Mouse (Mus musculus) embryonic facial prominence, embryonic 11.5 days (tissue): ENCODE measurements around the gene Ankrd55. TPM values are rescaled to one million over a fixed set of nuclear protein-coding genes. Genes with fewer than 3 reads are reported as not detected.

ENCODE experiments used
- ATAC-seq: fragments of 200-750 bp; cut with Nextera tagmentation; replicated peaks from 2 replicates; pipeline ENCODE4 v1.8.0; 2017; ENCODE audit warnings: low read depth; ENCODE audit not compliant: insufficient number of reproducible peaks, low FRiP score, low TSS enrichment
- DNase-seq: peaks from one replicate; pipeline ENCODE4 v3.0.0-alpha.2; 2015; ENCODE audit warnings: low spot score
- H3K27ac ChIP-seq: fragments of 300-500 bp; sonication (generic); replicated peaks from 2 replicates; pipeline ENCODE4 v1.5.1; 2014; ENCODE audit warnings: mild to moderate bottlenecking, low read depth, low read length, control low read depth
- H3K27me3 ChIP-seq: fragments of 300-500 bp; sonication (generic); 2 replicates; pipeline ENCODE4 v1.6.1; 2014; ENCODE audit warnings: mild to moderate bottlenecking, low read length, moderate library complexity, mixed read lengths; ENCODE audit not compliant: control insufficient read depth, insufficient read depth
- H3K36me3 ChIP-seq: fragments of 300-500 bp; sonication (generic); replicated peaks from 2 replicates; pipeline ENCODE4 v1.6.1; 2014; ENCODE audit warnings: low read depth, mild to moderate bottlenecking, low read length, moderate library complexity, mixed read lengths; ENCODE audit not compliant: control insufficient read depth, insufficient read depth
- H3K4me1 ChIP-seq: fragments of 300-500 bp; sonication (generic); 2 replicates; pipeline ENCODE4 v1.6.1; 2014; ENCODE audit warnings: low read length, mixed read lengths; ENCODE audit not compliant: control insufficient read depth, insufficient read depth
- H3K4me2 ChIP-seq: fragments of 300-500 bp; sonication (generic); 2 replicates; pipeline ENCODE4 v1.6.1; 2014; ENCODE audit warnings: low read depth, mild to moderate bottlenecking, control low read depth, low read length, moderate library complexity
- H3K4me3 ChIP-seq: fragments of 300-500 bp; sonication (generic); 2 replicates; pipeline ENCODE4 v1.5.1; 2014; ENCODE audit warnings: low read depth, low read length, control low read depth
- H3K9ac ChIP-seq: fragments of 300-500 bp; sonication (generic); replicated peaks from 2 replicates; pipeline ENCODE4 v1.6.1; 2014; ENCODE audit warnings: mild to moderate bottlenecking, control low read depth, low read length
- H3K9me3 ChIP-seq: fragments of 300-500 bp; sonication (generic); replicated peaks from 2 replicates; pipeline ENCODE4 v1.6.1; 2016; ENCODE audit warnings: mild to moderate bottlenecking, low read length, inconsistent platforms, mixed read lengths; ENCODE audit not compliant: control insufficient read depth
- WGBS: fragments of 180-500 bp; shearing (Covaris S2); extraction: QIAGEN DNeasy Blood & Tissue Kit; methylation state at CpG from one replicate; pipeline ENCODE4 v1.1.7; 2014; 5-methylcytosine and 5-hydroxymethylcytosine counted together
- polyA plus RNA-seq: library from polyadenylated mRNA; unstranded; fragments of >200 nt; fragmentation: Nextera tagmentation; extraction: Ambion mirVana; gene quantifications from 2 replicates; pipeline ENCODE4 v1.2.1, GENCODE M21; 2014

Ankrd55 gene
- polyA plus RNA-seq, 1 experiment from 2014 or later, result 1.1 TPM

DNA sequence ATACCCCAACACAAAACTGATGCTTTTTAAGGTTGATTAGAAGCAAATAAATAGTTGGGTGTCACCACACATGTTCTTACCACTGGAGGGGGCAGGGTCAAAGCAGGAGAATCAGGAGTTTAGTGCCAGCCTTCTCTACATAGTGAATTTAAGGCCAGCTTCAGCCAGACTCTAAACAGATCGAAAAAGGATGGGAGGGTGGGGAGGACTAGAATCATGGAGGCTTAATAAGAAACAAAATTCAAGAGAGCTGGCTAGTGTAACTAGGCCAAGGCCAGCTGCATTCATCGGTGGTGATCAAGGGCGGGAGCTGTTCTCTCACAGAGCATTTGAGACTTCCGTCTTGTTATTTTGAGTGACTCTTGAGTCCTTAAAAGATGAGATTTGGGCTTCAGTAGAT is 83.5 kb downstream of the Ankrd55 start:
- DNase-seq (no peak), ATAC-seq (no peak)
- H3K4me3 ChIP-seq, result no peak overlapping the region
- H3K27ac ChIP-seq, result no peak overlapping the region
- no peak overlapping the region for H3K9ac ChIP-seq
- H3K4me2 ChIP-seq, result no peak overlapping the region
- no peaks in the 10 kb centered on the region for H3K36me3 ChIP-seq
- WGBS, result 93% methylated on average over 4 of the region's 4 CpGs
- no peaks in the 10 kb centered on the region for H3K4me1 ChIP-seq
- no peaks in the 10 kb centered on the region for H3K9me3 ChIP-seq
- H3K27me3 ChIP-seq, result no peaks in the 10 kb centered on the region

DNA sequence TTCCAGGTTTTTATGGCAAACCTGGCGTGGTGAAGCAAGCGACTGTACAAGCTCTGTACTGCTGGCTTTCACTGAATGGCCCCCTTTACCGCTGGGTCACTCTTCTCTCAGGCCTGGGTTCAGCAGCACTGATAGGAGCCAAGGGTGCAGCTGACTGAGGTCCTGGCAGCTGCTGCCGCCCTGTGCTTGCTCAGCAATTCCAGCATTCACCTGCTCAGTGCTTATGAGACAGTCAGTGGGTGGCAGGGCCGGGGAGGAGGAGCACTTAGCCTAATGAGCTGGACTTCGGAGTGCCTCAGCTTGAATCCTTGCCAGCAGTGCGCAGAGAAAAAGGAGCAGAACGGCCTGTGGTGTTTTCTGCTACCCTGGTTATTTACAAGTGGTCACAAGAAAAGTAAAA is 87.5 kb downstream of the Ankrd55 start:
- 47% methylated on average over 8 of the region's 8 CpGs for WGBS

DNA sequence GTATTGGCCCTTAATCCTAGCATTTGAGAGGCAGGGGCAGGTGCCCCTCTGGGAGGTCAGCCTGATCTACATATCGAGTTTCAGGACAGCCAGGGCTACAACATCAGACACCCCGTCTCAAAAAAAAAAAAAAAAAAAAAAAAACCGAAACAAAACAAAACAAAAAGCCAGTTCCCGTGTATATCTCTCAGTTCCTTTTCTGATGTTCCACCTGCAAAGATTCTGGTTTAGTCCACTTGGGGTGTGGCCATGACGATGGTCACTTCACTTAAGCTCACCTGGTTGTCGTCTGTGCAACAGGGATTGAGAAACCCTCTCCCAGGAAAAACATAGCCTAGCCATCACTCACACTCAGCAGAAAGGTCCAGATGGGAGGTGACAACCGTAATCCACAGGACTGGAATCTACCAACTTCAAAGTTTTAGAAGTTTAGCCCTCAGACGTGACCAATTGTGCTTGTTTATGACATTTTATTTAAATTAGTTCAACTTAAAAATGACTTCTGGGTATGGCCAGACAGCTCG is 90.6 kb downstream of the Ankrd55 start:
- no peak overlapping the region for H3K9ac ChIP-seq
- no peaks in the 10 kb centered on the region for H3K27me3 ChIP-seq
- no peak overlapping the region for H3K4me3 ChIP-seq
- H3K27ac ChIP-seq, result no peak overlapping the region
- H3K4me1 ChIP-seq, result no peaks in the 10 kb centered on the region
- H3K9me3 ChIP-seq, result no peaks in the 10 kb centered on the region
- ATAC-seq (no peak), DNase-seq (no peak)
- no peaks in the 10 kb centered on the region for H3K36me3 ChIP-seq
- WGBS, result 77% methylated on average over 9 of the region's 9 CpGs
- H3K4me2 ChIP-seq, result no peak overlapping the region

More for the DNA sequence above, 87.5 kb downstream of the Ankrd55 start:
- H3K4me2 ChIP-seq, result no peak overlapping the region
- 0 out of 2 replicates have a peak overlapping the region, but pooled peaks have one; percentile 4 for H3K9ac ChIP-seq
- no peak overlapping the region for H3K4me3 ChIP-seq
- no peaks in the 10 kb centered on the region for H3K9me3 ChIP-seq
- DNase-seq (no peak), ATAC-seq (no peak)
- no peaks in the 10 kb centered on the region for H3K27me3 ChIP-seq
- H3K36me3 ChIP-seq, result no peaks in the 10 kb centered on the region
- no peaks in the 10 kb centered on the region for H3K4me1 ChIP-seq
- H3K27ac ChIP-seq, result no peak overlapping the region

DNA sequence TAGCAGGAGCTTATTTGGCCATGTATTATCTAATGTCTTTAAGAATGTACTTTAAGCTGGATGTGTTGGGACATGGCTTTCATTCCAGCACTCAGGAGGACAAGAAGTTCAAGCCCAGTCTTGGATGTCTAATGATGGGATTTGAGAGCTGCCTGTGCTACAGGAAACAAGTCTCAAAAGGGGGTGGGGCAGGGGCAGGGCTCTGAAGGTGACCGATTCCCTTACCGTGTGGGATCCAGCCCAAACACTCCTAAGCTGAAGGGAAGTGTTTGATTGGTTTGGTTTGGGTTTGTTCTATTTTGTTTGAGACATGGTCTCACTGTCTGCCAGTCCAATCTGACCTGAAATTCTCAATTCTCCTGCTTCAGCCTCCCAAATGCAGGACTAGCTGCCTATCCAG is 93.2 kb downstream of the Ankrd55 start:
- Histone ChIP-seq H3K4me2 (no peak overlapping the region), H3K36me3 (no peaks in the 10 kb centered on the region), H3K4me3 (no peak overlapping the region), H3K4me1 (no peaks in the 10 kb centered on the region), H3K27me3 (no peaks in the 10 kb centered on the region), H3K27ac (no peak overlapping the region), H3K9me3 (no peaks in the 10 kb centered on the region), H3K9ac (no peak overlapping the region)
- no peak for DNase-seq
- WGBS, result 57% methylated on average over 2 of the region's 2 CpGs
- ATAC-seq, result no peak

DNA sequence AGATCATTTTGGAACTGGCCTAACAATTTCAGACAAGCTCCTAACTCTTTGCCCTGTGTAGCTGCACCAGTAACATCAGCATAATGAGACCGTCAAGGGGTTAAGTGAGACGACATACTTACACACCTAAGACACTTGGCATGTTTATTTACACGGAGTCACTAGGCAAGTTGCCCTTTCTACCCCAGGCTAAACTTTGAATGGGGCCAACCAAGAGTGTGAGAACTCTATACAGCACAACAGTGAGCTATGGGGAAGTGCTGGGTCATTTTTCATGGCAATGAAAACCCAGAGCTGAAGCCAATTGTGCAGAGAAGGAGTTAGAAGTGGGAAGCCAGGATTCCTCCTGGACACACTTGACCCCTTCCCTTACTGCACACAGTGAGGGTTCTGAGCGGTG is 94.2 kb downstream of the Ankrd55 start:
- H3K36me3 ChIP-seq, result no peaks in the 10 kb centered on the region
- no peak for DNase-seq
- H3K27me3 ChIP-seq, result no peaks in the 10 kb centered on the region
- H3K4me1 ChIP-seq, result no peaks in the 10 kb centered on the region
- H3K4me3 ChIP-seq, result no peak overlapping the region
- peak overlapping the region; percentile 10; the same call in 1 of the 2 replicates for H3K27ac ChIP-seq
- H3K4me2 ChIP-seq, result no peak overlapping the region
- H3K9ac ChIP-seq, result no peak overlapping the region
- H3K9me3 ChIP-seq, result no peaks in the 10 kb centered on the region
- ATAC-seq, result no peak
- WGBS, result 60% methylated on average over 4 of the region's 4 CpGs

- Histone ChIP-seq H3K4me3 (no peak overlapping the region), H3K27ac (0 out of 2 replicates have a peak overlapping the region, but pooled peaks have one; percentile 10), H3K4me2 (no peak overlapping the region), H3K9ac (no peak overlapping the region), H3K9me3 (no peaks in the 10 kb centered on the region), H3K36me3 (no peaks in the 10 kb centered on the region), H3K4me1 (no peaks in the 10 kb centered on the region), H3K27me3 (no peaks in the 10 kb centered on the region)
- WGBS, result 53% methylated on average over 3 of the region's 3 CpGs
- peak; percentile 65 for DNase-seq
- ATAC-seq, result no peak
These were observed 94.7 kb downstream of the Ankrd55 start for GRCm38 (mm10) chr13:112382956-112383355.

DNA sequence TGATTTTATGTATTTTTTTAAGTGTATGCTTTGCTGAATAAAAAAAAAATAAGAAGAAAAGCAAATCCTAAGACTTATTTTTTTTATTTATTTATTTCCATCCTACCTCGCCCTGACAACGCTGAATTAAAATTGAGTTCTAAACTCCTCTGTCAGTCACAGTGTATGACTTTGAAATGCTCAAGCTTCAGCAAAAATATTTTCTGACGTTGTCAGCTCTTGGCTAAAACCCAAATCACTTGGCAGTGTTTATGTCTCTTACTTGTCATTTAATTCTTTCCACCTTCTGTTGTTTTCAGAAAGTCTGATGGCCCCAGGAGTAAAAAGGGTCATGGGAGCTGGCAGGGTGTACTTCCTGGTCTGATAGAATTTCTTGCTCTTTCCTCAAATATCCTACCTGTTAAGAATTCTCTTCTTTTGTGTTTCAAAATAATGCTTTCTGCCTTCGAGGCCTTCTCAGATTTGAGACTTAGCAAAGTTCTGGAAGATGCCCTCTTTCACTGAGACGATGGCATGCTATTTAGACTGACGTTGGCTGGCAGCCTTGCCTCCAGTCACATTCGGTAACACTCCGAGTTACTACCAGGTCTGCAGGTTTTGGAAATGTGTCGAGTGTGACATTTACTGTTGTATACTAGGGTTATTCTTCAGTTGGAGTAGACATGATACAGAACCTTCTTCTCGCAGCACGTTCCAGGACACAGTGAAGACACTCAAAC is 95.8 kb downstream of the Ankrd55 start:
- H3K4me1 ChIP-seq, result no peaks in the 10 kb centered on the region
- WGBS, result 72% methylated on average over 11 of the region's 11 CpGs
- no peak overlapping the region for H3K4me2 ChIP-seq
- DNase-seq (no peak), ATAC-seq (no peak)
- no peaks in the 10 kb centered on the region for H3K36me3 ChIP-seq
- H3K27ac ChIP-seq, result no peak overlapping the region
- no peak overlapping the region for H3K9ac ChIP-seq
- no peak overlapping the region for H3K4me3 ChIP-seq
- H3K27me3 ChIP-seq, result no peaks in the 10 kb centered on the region
- H3K9me3 ChIP-seq, result no peaks in the 10 kb centered on the region

- no peak overlapping the region for H3K9ac ChIP-seq
- H3K9me3 ChIP-seq, result no peaks in the 10 kb centered on the region
- H3K27ac ChIP-seq, result no peak overlapping the region
- DNase-seq, result no peak
- no peaks in the 10 kb centered on the region for H3K36me3 ChIP-seq
- no peak overlapping the region for H3K4me2 ChIP-seq
- no peaks in the 10 kb centered on the region for H3K4me1 ChIP-seq
- no peaks in the 10 kb centered on the region for H3K27me3 ChIP-seq
- no peak overlapping the region for H3K4me3 ChIP-seq
- no peak for ATAC-seq
- 88% methylated on average over 9 of the region's 9 CpGs for WGBS
These were observed 96.8 kb downstream of the Ankrd55 start for GRCm38 (mm10) chr13:112385040-112385439.
